Mouse (Mus musculus) gastrocnemius, postnatal 10 days (tissue): Measurements from ENCODE around the gene 2010300C02Rik. TPM values are rescaled to one million over a fixed set of nuclear protein-coding genes. Genes with fewer than 3 reads are reported as not detected.
"Not testable (repeated sequence)": the region's sequence is repeated elsewhere in the genome, so short reads cannot be mapped to it uniquely, and the experiment has no call there.

Experiments
- DNase-seq: peaks from one replicate; pipeline ENCODE4 v3.0.0; 2021; ENCODE audit warnings: mixed read lengths
- total RNA-seq, 2 experiments: library from RNA; stranded (reverse); gene quantifications; 2 replicates each; pipeline ENCODE4 v1.2.3; 2021

The 2010300C02Rik gene
- total RNA-seq, 2 experiments from 2014 or later = 0.38 to 0.86 TPM

GRCm38 (mm10) chr1:37624185-37624584 is 95.7 kb downstream of the 2010300C02Rik start:
- DNase-seq = no peak

GRCm38 (mm10) chr1:37622049-37622448 is 97.8 kb downstream of the 2010300C02Rik start:
- no peak for DNase-seq

- no peak for DNase-seq
Measured at GRCm38 (mm10) chr1:37619542-37619941, 100.3 kb downstream of the 2010300C02Rik start.

GRCm38 (mm10) chr1:37617047-37617446 is 102.8 kb downstream of the 2010300C02Rik start:
- DNase-seq = no peak

- no peak for DNase-seq
Measured at GRCm38 (mm10) chr1:37616569-37616968, 103.3 kb downstream of the 2010300C02Rik start.

GRCm38 (mm10) chr1:37615290-37616040 is 104.4 kb downstream of the 2010300C02Rik start:
- no peak for DNase-seq

- no peak for DNase-seq
Measured at GRCm38 (mm10) chr1:37614836-37615235, 105.0 kb downstream of the 2010300C02Rik start.

GRCm38 (mm10) chr1:37614130-37614529 is 105.8 kb downstream of the 2010300C02Rik start:
- DNase-seq = no peak

- no peak for DNase-seq
Measured at GRCm38 (mm10) chr1:37611032-37611431, 108.9 kb downstream of the 2010300C02Rik start.

GRCm38 (mm10) chr1:37610242-37610641 is 109.6 kb downstream of the 2010300C02Rik start:
- no peak for DNase-seq

- DNase-seq = not testable (repeated sequence)
Measured at GRCm38 (mm10) chr1:37605694-37606093, 114.2 kb downstream of the 2010300C02Rik start.

GRCm38 (mm10) chr1:37603206-37603605 is 116.7 kb downstream of the 2010300C02Rik start:
- no peak for DNase-seq

GRCm38 (mm10) chr1:37602268-37602667 is 117.6 kb downstream of the 2010300C02Rik start:
- DNase-seq = no peak

- no peak for DNase-seq
Measured at GRCm38 (mm10) chr1:37601461-37601860, 118.4 kb downstream of the 2010300C02Rik start.

GRCm38 (mm10) chr1:37600640-37601175 is 119.2 kb downstream of the 2010300C02Rik start:
- DNase-seq = no peak

- DNase-seq = no peak
Measured at GRCm38 (mm10) chr1:37598986-37599385, 120.9 kb downstream of the 2010300C02Rik start.

- DNase-seq = not testable (repeated sequence)
Measured at GRCm38 (mm10) chr1:37594812-37595211, 125.1 kb downstream of the 2010300C02Rik start.

- DNase-seq = peak; percentile 71
Measured at GRCm38 (mm10) chr1:37585809-37586480, 133.9 kb downstream of the 2010300C02Rik start.

GRCm38 (mm10) chr1:37583795-37584464 is 136.0 kb downstream of the 2010300C02Rik start:
- no peak for DNase-seq

GRCm38 (mm10) chr1:37583167-37583566 is 136.7 kb downstream of the 2010300C02Rik start:
- DNase-seq = no peak

- no peak for DNase-seq
Measured at GRCm38 (mm10) chr1:37579686-37580085, 140.2 kb downstream of the 2010300C02Rik start.

- DNase-seq = no peak
Measured at GRCm38 (mm10) chr1:37572528-37573272, 147.2 kb downstream of the 2010300C02Rik start.
